Mouse (Mus musculus) midbrain, embryonic 15.5 days (tissue): Measurements from ENCODE around the gene Csl. TPM values are rescaled to one million over a fixed set of nuclear protein-coding genes. Genes with fewer than 3 reads are reported as not detected.

Experiments
- ATAC-seq: fragments of 200-750 bp; cut with Nextera tagmentation; replicated peaks from 2 replicates; pipeline ENCODE4 v1.8.0; 2017; ENCODE audit warnings: moderate TSS enrichment
- H3K27ac ChIP-seq: fragments of 300-500 bp; sonication (generic); 2 replicates; pipeline ENCODE4 v1.5.1; 2015; ENCODE audit warnings: mild to moderate bottlenecking, inconsistent platforms
- H3K27me3 ChIP-seq: fragments of 300-500 bp; sonication (generic); replicated peaks from 2 replicates; pipeline ENCODE4 v1.6.1; 2015; ENCODE audit warnings: inconsistent platforms
- H3K36me3 ChIP-seq: fragments of 300-500 bp; sonication (generic); replicated peaks from 2 replicates; pipeline ENCODE4 v1.6.1; 2015; ENCODE audit warnings: inconsistent platforms
- H3K4me1 ChIP-seq: fragments of 300-500 bp; sonication (generic); 2 replicates; pipeline ENCODE4 v1.6.1; 2015; ENCODE audit warnings: inconsistent platforms
- H3K4me2 ChIP-seq: fragments of 300-500 bp; sonication (generic); 2 replicates; pipeline ENCODE4 v1.6.1; 2015; ENCODE audit warnings: inconsistent platforms, mild to moderate bottlenecking, moderate library complexity
- H3K4me3 ChIP-seq: fragments of 300-500 bp; sonication (generic); 2 replicates; pipeline ENCODE4 v1.5.1; 2015; ENCODE audit warnings: mild to moderate bottlenecking, inconsistent platforms
- H3K9ac ChIP-seq: fragments of 300-500 bp; sonication (generic); 2 replicates; pipeline ENCODE4 v1.6.1; 2015; ENCODE audit warnings: mild to moderate bottlenecking, inconsistent platforms
- H3K9me3 ChIP-seq: fragments of 300-500 bp; sonication (generic); 2 replicates; pipeline ENCODE4 v1.6.1; 2016; ENCODE audit warnings: inconsistent platforms
- WGBS: fragments of 180-500 bp; shearing (Covaris S2); methylation state at CpG from one replicate; pipeline ENCODE4 v1.1.7; 2015; ENCODE audit warnings: mixed read lengths; 5-methylcytosine and 5-hydroxymethylcytosine counted together
- polyA plus RNA-seq: library from polyadenylated mRNA; unstranded; fragments of >200 nt; fragmentation: Nextera tagmentation; extraction: Ambion mirVana; gene quantifications from 2 replicates; pipeline ENCODE4 v1.2.1, GENCODE M21; 2015

Gene Csl
- polyA plus RNA-seq: 0.14 and 0.26 TPM in 2 replicates

DNA sequence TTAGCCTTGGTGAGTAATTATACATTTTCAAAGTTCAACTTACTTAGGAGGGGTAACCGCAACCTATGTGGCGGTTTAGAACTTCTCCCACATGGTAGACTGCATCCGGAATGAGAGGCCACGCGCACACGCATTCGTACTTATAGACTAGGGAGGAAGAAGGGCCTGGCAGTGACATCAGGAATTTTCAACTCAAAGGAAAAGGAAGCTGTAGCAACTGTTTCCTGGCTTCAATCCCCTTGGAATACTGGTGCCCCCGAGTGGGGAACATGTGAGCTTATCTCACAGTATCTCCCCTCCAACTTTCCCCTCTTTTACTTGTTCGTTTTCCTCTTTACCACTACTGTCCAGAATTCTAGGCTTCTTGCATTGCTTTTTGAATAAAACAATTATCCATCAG is at the start of gene Csl:
Gene Csl (minus strand): TSS at position 101 of the 400 bp plus-strand sequence.
- Histone ChIP-seq H3K27me3 (no peaks in the 10 kb centered on the region), H3K4me3 (no peak within 1 kb of the TSS), H3K4me1 (no peaks in the 10 kb centered on the region), H3K9ac (no peak within 1 kb of the TSS), H3K27ac (no peak within 1 kb of the TSS), H3K4me2 (no peak within 1 kb of the TSS), H3K9me3 (no peaks in the 10 kb centered on the region), H3K36me3 (no peaks in the 10 kb centered on the region)
- 96% methylated on average over 9 of the region's 9 CpGs for WGBS
- ATAC-seq: no peak

DNA sequence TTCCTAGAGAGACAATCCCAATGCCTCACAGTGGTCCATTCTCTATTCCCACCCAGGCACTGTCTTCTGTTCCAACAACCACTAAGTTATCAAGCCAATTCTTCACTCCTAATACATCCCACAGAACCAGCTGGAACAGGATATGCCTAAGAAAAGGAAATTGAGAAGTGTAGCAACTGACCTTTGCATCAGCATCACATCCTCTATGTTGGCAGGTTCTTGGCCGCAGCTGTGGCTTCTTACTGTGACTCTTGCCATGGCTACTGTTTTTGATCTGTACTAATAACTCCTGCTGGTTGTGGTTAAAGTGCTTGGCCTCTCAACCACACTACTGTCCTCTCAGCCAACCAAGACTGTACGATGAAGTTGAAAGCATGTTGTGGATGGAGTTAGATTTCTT is 30.0 kb upstream of the Csl start:
- H3K9me3 ChIP-seq: no peaks in the 10 kb centered on the region
- no peak for ATAC-seq
- WGBS: 87% methylated on average over 2 of the region's 2 CpGs
- H3K36me3 ChIP-seq: no peaks in the 10 kb centered on the region
- no peak overlapping the region for H3K4me2 ChIP-seq
- H3K27me3 ChIP-seq: no peaks in the 10 kb centered on the region
- H3K27ac ChIP-seq: no peak overlapping the region
- H3K4me3 ChIP-seq: no peak overlapping the region
- no peak overlapping the region for H3K9ac ChIP-seq
- H3K4me1 ChIP-seq: no peaks in the 10 kb centered on the region

DNA sequence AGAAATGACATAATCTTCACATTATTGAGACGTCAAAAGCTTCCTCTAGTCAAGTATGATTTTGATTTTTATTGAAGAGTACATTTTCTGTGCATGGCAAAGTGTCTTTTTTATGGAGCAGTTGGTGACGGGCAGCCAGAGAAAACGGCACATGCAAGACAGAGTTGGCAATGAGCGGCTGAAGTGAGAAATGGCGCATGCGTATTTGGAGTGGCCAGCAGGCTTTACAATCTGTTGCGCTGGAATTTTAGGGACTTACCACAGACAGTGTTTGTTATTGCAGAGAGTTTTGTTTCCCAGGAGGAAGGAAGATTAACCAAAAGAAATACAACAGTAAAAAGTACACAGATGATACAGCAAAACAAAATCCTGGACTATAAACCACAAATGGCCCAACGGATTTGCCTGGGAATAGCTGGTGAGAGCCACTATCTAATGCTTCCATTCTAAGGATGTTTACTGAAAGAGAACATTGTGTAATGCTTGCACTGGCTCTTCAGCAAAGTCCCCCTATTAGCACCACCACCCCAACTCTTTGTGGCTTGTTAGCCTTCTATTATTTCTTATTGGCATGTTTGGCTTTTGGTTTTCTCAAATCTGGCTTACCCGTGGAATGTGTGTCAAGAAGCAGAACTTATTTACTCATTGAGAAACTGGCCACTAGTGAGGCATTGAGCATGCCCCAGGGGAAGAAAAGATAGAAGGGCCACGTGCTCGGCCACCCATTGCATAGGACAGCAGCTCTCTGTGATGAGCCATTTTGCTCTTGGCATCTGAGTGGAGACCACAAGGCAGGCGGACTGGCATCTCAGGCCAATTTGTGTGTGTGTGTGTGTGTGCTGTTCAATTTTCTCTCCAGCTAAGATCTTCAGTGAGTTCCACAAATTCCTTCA is 15.0 kb upstream of the Csl start:
- Histone ChIP-seq H3K4me3 (no peak overlapping the region), H3K9me3 (no peaks in the 10 kb centered on the region), H3K27ac (no peak overlapping the region), H3K4me1 (no peaks in the 10 kb centered on the region), H3K36me3 (no peaks in the 10 kb centered on the region), H3K27me3 (no peaks in the 10 kb centered on the region), H3K9ac (no peak overlapping the region), H3K4me2 (no peak overlapping the region)
- no peak for ATAC-seq
- WGBS: 86% methylated on average over 12 of the region's 12 CpGs

DNA sequence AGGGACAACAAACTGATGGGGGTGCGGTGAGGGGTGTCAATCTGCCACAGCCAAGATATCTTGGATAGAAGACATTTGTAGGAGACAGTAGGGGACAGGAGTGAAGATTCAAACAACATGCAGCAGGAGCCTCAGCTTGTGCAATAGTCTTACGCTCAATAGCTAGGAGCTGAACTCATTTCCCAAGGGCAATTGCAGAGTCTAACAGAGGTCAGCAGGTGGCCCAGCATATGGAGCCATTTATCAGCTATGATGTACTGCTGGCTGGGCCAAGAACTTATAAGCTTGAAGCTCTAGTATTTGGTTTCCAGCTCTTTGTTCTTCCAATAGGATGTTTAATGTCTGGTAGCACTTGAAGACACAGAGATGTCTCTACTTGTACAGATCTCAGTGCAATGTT is 9.3 kb downstream of the Csl start:
- Histone ChIP-seq H3K4me3 (no peak overlapping the region), H3K27me3 (no peaks in the 10 kb centered on the region), H3K9me3 (no peaks in the 10 kb centered on the region), H3K9ac (no peak overlapping the region), H3K27ac (no peak overlapping the region), H3K36me3 (no peaks in the 10 kb centered on the region), H3K4me1 (no peaks in the 10 kb centered on the region), H3K4me2 (no peak overlapping the region)
- ATAC-seq: no peak
- WGBS: 96% methylated on average over 2 of the region's 2 CpGs

DNA sequence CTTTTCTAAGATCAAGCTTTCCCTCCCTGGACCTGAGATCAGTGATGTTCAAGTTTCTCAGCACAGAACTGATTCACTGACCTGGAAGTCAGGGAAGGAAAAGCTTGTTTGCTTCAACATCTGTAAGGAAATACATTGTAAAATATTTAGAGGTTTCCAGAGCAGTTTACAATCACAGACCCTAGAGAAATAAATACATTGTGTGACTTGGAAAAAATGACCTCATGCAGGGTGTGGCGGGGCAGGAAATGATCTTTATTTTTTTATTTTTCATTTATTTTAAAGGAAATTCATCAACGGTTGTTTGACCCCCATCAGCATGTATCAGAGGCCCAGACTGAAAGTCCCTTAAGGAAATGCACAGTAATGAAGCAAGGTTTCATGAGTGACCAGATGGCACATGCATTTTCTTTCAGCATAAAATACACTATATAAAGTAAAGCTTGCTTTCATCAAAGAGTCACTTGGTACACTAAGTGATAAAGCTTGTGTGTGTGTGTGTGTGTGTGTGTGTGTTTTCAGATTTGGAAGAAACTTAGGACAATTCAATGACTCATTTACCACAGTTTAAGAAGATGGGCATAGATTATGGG is 10.7 kb downstream of the Csl start:
- Histone ChIP-seq H3K27ac (no peak overlapping the region), H3K36me3 (no peaks in the 10 kb centered on the region), H3K27me3 (no peaks in the 10 kb centered on the region), H3K9ac (no peak overlapping the region), H3K9me3 (no peaks in the 10 kb centered on the region), H3K4me3 (no peak overlapping the region), H3K4me2 (no peak overlapping the region), H3K4me1 (no peaks in the 10 kb centered on the region)
- ATAC-seq: no peak
- WGBS: 82% methylated on average over 2 of the region's 2 CpGs

DNA sequence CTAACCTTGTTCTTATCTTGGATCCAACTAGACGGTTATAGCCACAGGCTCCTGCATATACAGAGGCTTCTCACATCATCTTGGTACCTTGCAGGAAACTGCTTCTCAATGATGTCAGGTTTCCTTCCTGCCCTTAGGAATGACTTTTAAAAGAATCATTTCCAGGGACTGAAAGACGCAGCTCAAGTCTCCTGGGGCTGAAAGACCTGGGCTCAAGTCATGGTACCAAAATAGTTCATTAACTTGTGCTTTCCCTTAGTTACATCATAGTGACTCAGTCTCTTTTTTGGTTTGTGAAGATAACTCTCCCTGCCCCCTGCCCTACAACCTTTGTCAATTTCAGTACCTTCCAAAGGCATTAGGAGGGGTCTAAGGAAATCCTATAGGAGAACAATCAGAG is 11.4 kb downstream of the Csl start:
- H3K27ac ChIP-seq: no peak overlapping the region
- no peaks in the 10 kb centered on the region for H3K36me3 ChIP-seq
- WGBS: 74% methylated on average over 2 of the region's 2 CpGs
- H3K27me3 ChIP-seq: no peaks in the 10 kb centered on the region
- no peaks in the 10 kb centered on the region for H3K4me1 ChIP-seq
- H3K9me3 ChIP-seq: no peaks in the 10 kb centered on the region
- H3K4me2 ChIP-seq: no peak overlapping the region
- ATAC-seq: no peak
- no peak overlapping the region for H3K9ac ChIP-seq
- H3K4me3 ChIP-seq: no peak overlapping the region

DNA sequence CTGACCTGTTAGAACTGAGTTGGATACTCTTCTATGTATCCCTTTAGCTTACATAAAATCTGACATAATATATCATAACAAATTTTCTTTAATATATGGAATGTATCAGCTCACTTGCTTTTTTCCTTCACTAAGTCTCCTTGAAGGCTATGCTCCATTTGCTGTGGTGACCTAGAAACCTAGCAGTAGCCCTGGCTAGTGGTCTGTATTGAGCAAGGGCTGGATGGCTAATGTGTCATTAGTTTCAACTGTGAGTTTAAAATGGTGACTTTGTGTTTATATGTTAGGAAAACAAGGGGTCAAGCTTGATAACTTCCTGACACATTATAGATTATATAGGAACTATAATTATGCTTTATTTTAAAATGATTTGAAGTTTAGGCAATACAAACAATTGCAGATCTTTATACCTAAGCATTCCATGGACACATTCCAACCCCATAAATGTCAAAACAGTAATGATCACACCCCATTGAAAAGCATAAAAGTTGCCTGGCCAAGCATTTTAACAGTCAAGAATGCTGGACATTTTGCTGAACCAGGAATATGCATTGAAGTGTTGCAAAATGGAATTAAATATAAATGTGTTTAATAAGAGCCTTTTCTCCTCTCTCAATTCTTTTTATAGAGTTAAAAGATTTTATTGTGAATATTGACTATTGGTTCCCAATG is 17.7 kb downstream of the Csl start:
- no peaks in the 10 kb centered on the region for H3K4me1 ChIP-seq
- H3K36me3 ChIP-seq: no peaks in the 10 kb centered on the region
- H3K4me2 ChIP-seq: no peak overlapping the region
- no peaks in the 10 kb centered on the region for H3K27me3 ChIP-seq
- no peak for ATAC-seq
- H3K4me3 ChIP-seq: no peak overlapping the region
- H3K27ac ChIP-seq: no peak overlapping the region
- no peak overlapping the region for H3K9ac ChIP-seq
- H3K9me3 ChIP-seq: no peaks in the 10 kb centered on the region

DNA sequence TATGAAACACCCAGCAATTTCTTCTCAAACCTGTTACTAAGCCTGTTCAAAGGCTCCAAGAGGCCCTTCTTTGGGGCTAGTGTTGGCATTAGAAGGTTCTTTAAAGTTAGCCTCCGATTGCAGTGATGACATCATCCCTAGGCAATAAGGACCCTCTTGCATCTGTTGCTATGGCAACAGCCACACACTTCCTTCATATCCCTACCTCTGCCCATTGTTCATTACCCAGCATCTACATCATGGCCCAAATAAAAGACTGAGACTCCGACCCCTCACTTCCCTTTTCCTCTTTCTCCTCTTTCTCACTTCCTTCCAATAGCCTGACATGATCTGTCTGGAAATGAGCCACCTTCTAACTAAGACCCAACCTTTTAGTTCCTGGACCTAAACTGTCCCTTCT is 46.3 kb downstream of the Csl start:
- H3K9ac ChIP-seq: no peak overlapping the region
- H3K36me3 ChIP-seq: no peaks in the 10 kb centered on the region
- no peak overlapping the region for H3K4me3 ChIP-seq
- no peak; the same call in 1 of the 2 replicates for ATAC-seq
- no peaks in the 10 kb centered on the region for H3K4me1 ChIP-seq
- H3K9me3 ChIP-seq: no peaks in the 10 kb centered on the region
- H3K27me3 ChIP-seq: no peaks in the 10 kb centered on the region
- H3K27ac ChIP-seq: no peak overlapping the region
- 49% methylated on average over 2 of the region's 2 CpGs for WGBS
- H3K4me2 ChIP-seq: no peak overlapping the region

DNA sequence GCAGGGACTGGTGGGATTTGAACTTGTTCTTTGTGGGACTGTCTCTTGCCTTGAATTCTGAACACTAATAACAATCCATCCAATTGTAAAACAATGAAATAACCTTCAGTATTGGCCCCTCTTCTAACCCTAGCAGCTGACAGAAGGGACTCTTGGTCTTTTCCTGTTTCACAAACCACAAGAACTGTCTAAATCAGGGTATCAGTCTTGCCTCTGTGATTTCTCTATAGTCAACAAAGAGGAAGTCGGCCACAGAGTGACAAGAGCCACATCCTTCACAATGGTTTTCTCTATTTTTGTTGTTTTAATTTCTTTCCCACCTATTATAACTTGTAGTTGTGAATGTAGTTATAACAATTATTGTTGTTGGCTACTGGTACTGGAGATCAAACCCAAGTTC is 47.9 kb downstream of the Csl start:
- Histone ChIP-seq H3K4me1 (no peaks in the 10 kb centered on the region), H3K27me3 (no peaks in the 10 kb centered on the region), H3K4me3 (no peak overlapping the region), H3K9ac (no peak overlapping the region), H3K4me2 (no peak overlapping the region), H3K36me3 (no peaks in the 10 kb centered on the region), H3K9me3 (no peaks in the 10 kb centered on the region), H3K27ac (no peak overlapping the region)
- WGBS: 84% methylated on average over 1 of the region's 1 CpGs
- no peak for ATAC-seq
